Mouse (Mus musculus): Measurements from ENCODE around the gene Tesc. TPM values are rescaled to one million over a fixed set of nuclear protein-coding genes. Genes with fewer than 3 reads are reported as not detected.
A peak's percentile ranks its signal among the peaks of the same experiment; 100 is the strongest.

The Tesc gene
- polyA plus RNA-seq (2015; fragmentation: Nextera tagmentation; extraction: Ambion mirVana), result 2.0 and 2.2 TPM in 2 replicates

GRCm38 (mm10) chr5:118027698-118028190 is at the start of gene Tesc:
Gene Tesc, plus strand, starts transcription at chr5:118027743.
- WGBS, result 1% methylated on average over 52 of the region's 63 CpGs
- Histone ChIP-seq H3K27ac (no peak within 1 kb of the TSS), H3K36me3 (no peaks in the 10 kb centered on the region), H3K9me3 (no peaks in the 10 kb centered on the region), H3K4me3 (peak within 1 kb of the TSS; percentile 70), H3K27me3 (peaks cover 71% of the 10 kb centered on the region), H3K4me2 (replicated peaks) (peak within 1 kb of the TSS; percentile 99), H3K9ac (peak within 1 kb of the TSS; percentile 65), H3K4me1 (peaks cover 36% of the 10 kb centered on the region)
- ATAC-seq (ENCODE audit: low FRiP score, low read depth), result no peak

- peak overlapping the region; percentile 94 for H3K9ac ChIP-seq
- peak overlapping the region; percentile 10; the same call in 1 of the 2 replicates for H3K27ac ChIP-seq
- no peaks in the 10 kb centered on the region for H3K27me3 ChIP-seq
- peak overlapping the region; percentile 83 for H3K4me2 ChIP-seq (replicated peaks)
- H3K4me3 ChIP-seq, result peak overlapping the region; percentile 98
- H3K9me3 ChIP-seq, result no peaks in the 10 kb centered on the region
- H3K36me3 ChIP-seq, result peaks cover 40% of the 10 kb centered on the region
- no peak for ATAC-seq (ENCODE audit: low FRiP score, low read depth)
- WGBS, result 53% methylated on average over 17 of the region's 17 CpGs
- peaks cover 25% of the 10 kb centered on the region for H3K4me1 ChIP-seq
Observed at GRCm38 (mm10) chr5:117978159-117978697, 49.3 kb upstream of the Tesc start.

- 75% methylated on average over 5 of the region's 5 CpGs for WGBS
- Histone ChIP-seq H3K4me2 (replicated peaks) (peak overlapping the region; percentile 83; the same call in 1 of the 2 replicates), H3K4me3 (no peak overlapping the region), H3K27me3 (no peaks in the 10 kb centered on the region), H3K9me3 (no peaks in the 10 kb centered on the region), H3K36me3 (peaks cover 49% of the 10 kb centered on the region), H3K9ac (peak overlapping the region; percentile 35; the same call in 1 of the 2 replicates), H3K27ac (no peak overlapping the region), H3K4me1 (peaks cover 25% of the 10 kb centered on the region)
- ATAC-seq (ENCODE audit: low FRiP score, low read depth), result no peak
Observed at GRCm38 (mm10) chr5:117979082-117979481, 48.5 kb upstream of the Tesc start.

- Histone ChIP-seq H3K4me2 (replicated peaks) (no peak overlapping the region), H3K9me3 (no peaks in the 10 kb centered on the region), H3K4me3 (no peak overlapping the region), H3K4me1 (peaks cover 25% of the 10 kb centered on the region), H3K36me3 (peaks cover 66% of the 10 kb centered on the region), H3K27me3 (no peaks in the 10 kb centered on the region), H3K27ac (no peak overlapping the region), H3K9ac (no peak overlapping the region)
- ATAC-seq (ENCODE audit: low FRiP score, low read depth), result no peak
- 90% methylated on average over 8 of the region's 8 CpGs for WGBS
Observed at GRCm38 (mm10) chr5:117980921-117981320, 46.6 kb upstream of the Tesc start.

DNA sequence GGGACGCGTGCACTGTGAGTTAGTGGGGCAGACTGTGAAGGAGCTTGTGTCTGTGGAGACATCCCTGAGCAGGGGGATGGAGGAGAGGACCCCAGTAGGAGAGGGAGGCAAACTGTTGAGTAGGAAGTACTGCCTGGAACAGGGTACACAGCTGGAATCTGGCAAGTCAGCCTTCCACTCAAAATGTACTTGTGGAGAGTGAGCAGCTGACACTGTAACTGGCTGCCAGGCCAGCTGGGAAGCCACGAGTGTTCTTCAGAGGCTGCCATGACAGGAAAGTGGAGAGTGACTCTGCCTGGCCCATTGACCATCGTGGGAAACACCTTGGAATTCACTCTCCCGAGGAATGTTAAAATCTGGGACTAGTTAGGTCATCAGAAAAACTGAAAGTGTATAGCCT is 45.6 kb upstream of the Tesc start:
- Histone ChIP-seq H3K4me1 (peaks cover 25% of the 10 kb centered on the region), H3K4me3 (no peak overlapping the region), H3K27me3 (no peaks in the 10 kb centered on the region), H3K36me3 (peaks cover 76% of the 10 kb centered on the region), H3K9ac (no peak overlapping the region), H3K27ac (no peak overlapping the region), H3K4me2 (replicated peaks) (no peak overlapping the region), H3K9me3 (no peaks in the 10 kb centered on the region)
- no peak for ATAC-seq (ENCODE audit: low FRiP score, low read depth)
- WGBS, result 81% methylated on average over 5 of the region's 5 CpGs

GRCm38 (mm10) chr5:117986327-117986726 is 41.2 kb upstream of the Tesc start:
- H3K9ac ChIP-seq, result no peak overlapping the region
- 52% methylated on average over 4 of the region's 4 CpGs for WGBS
- H3K36me3 ChIP-seq, result peaks cover 99% of the 10 kb centered on the region
- no peaks in the 10 kb centered on the region for H3K27me3 ChIP-seq
- no peak overlapping the region for H3K27ac ChIP-seq
- ATAC-seq (ENCODE audit: low FRiP score, low read depth), result no peak
- no peak overlapping the region for H3K4me3 ChIP-seq
- no peak overlapping the region for H3K4me2 ChIP-seq (replicated peaks)
- no peaks in the 10 kb centered on the region for H3K9me3 ChIP-seq
- H3K4me1 ChIP-seq, result no peaks in the 10 kb centered on the region

DNA sequence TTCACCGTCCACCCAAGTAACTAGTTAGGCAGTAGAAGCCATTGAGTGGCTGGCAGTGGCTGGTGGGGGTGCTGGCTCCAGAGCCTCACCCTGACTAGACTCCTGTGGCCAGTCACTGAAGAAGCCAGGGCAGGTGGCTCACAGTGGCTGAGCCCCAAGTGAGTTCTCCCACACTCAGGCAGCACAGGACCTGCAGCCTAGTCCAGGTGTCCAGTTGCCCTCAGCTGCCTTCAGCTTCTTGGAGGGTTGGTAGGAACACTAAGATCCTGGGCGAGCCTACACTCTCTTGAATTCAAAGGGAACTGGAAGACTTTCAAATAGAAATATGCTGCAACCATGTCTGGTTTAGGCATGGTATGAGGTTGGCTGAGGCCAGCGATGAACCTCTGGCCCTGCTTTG is 39.7 kb upstream of the Tesc start:
- Histone ChIP-seq H3K4me1 (no peaks in the 10 kb centered on the region), H3K9me3 (no peaks in the 10 kb centered on the region), H3K27me3 (no peaks in the 10 kb centered on the region), H3K36me3 (peaks cover 99% of the 10 kb centered on the region), H3K4me3 (no peak overlapping the region), H3K9ac (no peak overlapping the region), H3K4me2 (replicated peaks) (no peak overlapping the region), H3K27ac (no peak overlapping the region)
- no peak for ATAC-seq (ENCODE audit: low FRiP score, low read depth)
- WGBS, result 95% methylated on average over 3 of the region's 3 CpGs

DNA sequence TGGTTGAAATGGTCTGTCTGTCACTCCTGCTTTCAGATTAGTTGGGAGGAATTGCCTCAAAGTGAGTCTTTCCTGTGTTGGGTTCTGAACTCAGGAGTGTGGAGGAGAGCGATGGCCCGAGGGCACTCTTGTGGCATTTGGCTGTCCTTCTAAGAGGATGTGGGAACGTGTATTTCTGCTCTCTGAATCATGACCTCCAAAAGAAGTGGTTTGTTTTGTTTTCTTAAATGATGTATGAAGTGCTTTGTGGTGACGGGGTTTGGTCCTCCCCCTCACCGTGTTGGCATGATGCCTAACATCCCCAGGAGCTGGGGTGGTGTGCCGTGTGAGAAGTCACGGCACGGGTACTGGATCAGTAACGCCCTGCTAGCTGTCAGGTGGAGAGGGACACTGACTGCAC is 39.2 kb upstream of the Tesc start:
- H3K9ac ChIP-seq, result no peak overlapping the region
- H3K27ac ChIP-seq, result no peak overlapping the region
- H3K27me3 ChIP-seq, result no peaks in the 10 kb centered on the region
- no peak overlapping the region for H3K4me3 ChIP-seq
- no peak overlapping the region for H3K4me2 ChIP-seq (replicated peaks)
- WGBS, result 80% methylated on average over 9 of the region's 9 CpGs
- H3K4me1 ChIP-seq, result no peaks in the 10 kb centered on the region
- peaks cover 98% of the 10 kb centered on the region for H3K36me3 ChIP-seq
- no peak for ATAC-seq (ENCODE audit: low FRiP score, low read depth)
- no peaks in the 10 kb centered on the region for H3K9me3 ChIP-seq

DNA sequence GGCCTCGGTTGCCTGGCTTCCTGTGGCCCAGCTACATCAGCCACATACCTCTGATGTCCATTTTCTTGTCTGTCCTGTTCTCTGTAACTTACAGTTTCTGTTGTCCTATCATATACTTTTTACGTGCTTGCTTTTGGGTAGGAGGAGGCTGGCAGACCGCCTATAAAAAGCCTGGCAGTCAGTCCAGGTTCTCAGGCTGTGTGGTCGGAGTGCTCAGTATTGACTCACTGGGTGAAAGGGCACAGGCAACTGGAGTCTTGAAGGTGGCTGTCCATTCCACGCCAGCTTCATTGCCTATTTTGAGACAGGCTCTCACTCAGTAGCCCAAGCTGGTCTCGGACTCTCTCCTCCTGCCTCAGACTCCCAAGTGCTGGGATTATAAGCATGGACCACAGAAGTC is 37.8 kb upstream of the Tesc start:
- H3K27ac ChIP-seq, result no peak overlapping the region
- no peaks in the 10 kb centered on the region for H3K9me3 ChIP-seq
- H3K4me3 ChIP-seq, result no peak overlapping the region
- 86% methylated on average over 6 of the region's 6 CpGs for WGBS
- H3K4me2 ChIP-seq (replicated peaks), result no peak overlapping the region
- no peaks in the 10 kb centered on the region for H3K27me3 ChIP-seq
- peaks cover 99% of the 10 kb centered on the region for H3K36me3 ChIP-seq
- no peak for ATAC-seq (ENCODE audit: low FRiP score, low read depth)
- no peak overlapping the region for H3K9ac ChIP-seq
- H3K4me1 ChIP-seq, result no peaks in the 10 kb centered on the region

GRCm38 (mm10) chr5:117990957-117991356 is 36.6 kb upstream of the Tesc start:
- Histone ChIP-seq H3K27me3 (no peaks in the 10 kb centered on the region), H3K4me3 (no peak overlapping the region), H3K27ac (no peak overlapping the region), H3K4me1 (no peaks in the 10 kb centered on the region), H3K9ac (no peak overlapping the region), H3K4me2 (replicated peaks) (no peak overlapping the region), H3K36me3 (peaks cover 99% of the 10 kb centered on the region), H3K9me3 (no peaks in the 10 kb centered on the region)
- WGBS, result 89% methylated on average over 3 of the region's 3 CpGs
- no peak for ATAC-seq (ENCODE audit: low FRiP score, low read depth)

- Histone ChIP-seq H3K9me3 (no peaks in the 10 kb centered on the region), H3K9ac (no peak overlapping the region), H3K4me1 (no peaks in the 10 kb centered on the region), H3K36me3 (peaks cover 97% of the 10 kb centered on the region), H3K4me3 (no peak overlapping the region), H3K27me3 (no peaks in the 10 kb centered on the region), H3K4me2 (replicated peaks) (no peak overlapping the region), H3K27ac (no peak overlapping the region)
- ATAC-seq (ENCODE audit: low FRiP score, low read depth), result no peak
- WGBS, result 95% methylated on average over 6 of the region's 6 CpGs
Observed at GRCm38 (mm10) chr5:117993550-117993949, 34.0 kb upstream of the Tesc start.

- Histone ChIP-seq H3K4me3 (no peak overlapping the region), H3K27me3 (no peaks in the 10 kb centered on the region), H3K36me3 (peaks cover 97% of the 10 kb centered on the region), H3K27ac (no peak overlapping the region), H3K9ac (no peak overlapping the region), H3K4me1 (no peaks in the 10 kb centered on the region), H3K9me3 (no peaks in the 10 kb centered on the region), H3K4me2 (replicated peaks) (no peak overlapping the region)
- WGBS, result 81% methylated on average over 8 of the region's 8 CpGs
- no peak for ATAC-seq (ENCODE audit: low FRiP score, low read depth)
Observed at GRCm38 (mm10) chr5:117995372-117995901, 32.1 kb upstream of the Tesc start.

- H3K9ac ChIP-seq, result no peak overlapping the region
- no peak for ATAC-seq (ENCODE audit: low FRiP score, low read depth)
- no peak overlapping the region for H3K27ac ChIP-seq
- no peak overlapping the region for H3K4me3 ChIP-seq
- H3K4me2 ChIP-seq (replicated peaks), result no peak overlapping the region
- H3K9me3 ChIP-seq, result no peaks in the 10 kb centered on the region
- H3K36me3 ChIP-seq, result peaks cover 97% of the 10 kb centered on the region
- no peaks in the 10 kb centered on the region for H3K27me3 ChIP-seq
- no peaks in the 10 kb centered on the region for H3K4me1 ChIP-seq
- WGBS, result 86% methylated on average over 6 of the region's 6 CpGs
Observed at GRCm38 (mm10) chr5:117995911-117996310, 31.6 kb upstream of the Tesc start.
